ENCODE assay signal across 11 mouse cellular contexts in genomic region chr7:133037618-133038017, GRCm38 (mm10).
DNase-seq lines count a peak whose midpoint lies in the region; ATAC-seq and TF ChIP-seq lines count a peak whose summit lies in the region.
"Had no signal": no experiment of that assay in that cellular context is flagged by ENCODE, and none has a peak within 500 bp of the region (broad histone marks: within the 10 kb centered on the region; RNA-seq: fewer than 3 reads in every experiment).

No protein-coding gene starts in this region.

- 52% methylated on average over 4 of the region's 4 CpGs for WGBS in hindbrain, embryonic 10.5 days
- WGBS in hindbrain, embryonic 14.5 days, result 57% methylated on average over 4 of the region's 4 CpGs
- WGBS in embryonic facial prominence, embryonic 11.5 days, result 22% methylated on average over 4 of the region's 4 CpGs
- WGBS in heart, embryonic 14.5 days, result 27% methylated on average over 4 of the region's 4 CpGs
- WGBS in lung, embryonic 15.5 days, result 47% methylated on average over 4 of the region's 4 CpGs
- 40% methylated on average over 4 of the region's 4 CpGs for WGBS in cerebellum, adult 2 months

- no peak overlapping the region for H3K4me2 ChIP-seq in hindbrain, embryonic 14.5 days (replicated peaks)
- peak overlapping the region; percentile 11; the same call in 1 of the 2 replicates for H3K4me2 ChIP-seq in embryonic facial prominence, embryonic 11.5 days (ENCODE audit: low read depth, low read length)
- H3K4me2 ChIP-seq in heart, embryonic 14.5 days (ENCODE audit: low read length), result no peak overlapping the region
- no peak overlapping the region for H3K4me2 ChIP-seq in lung, embryonic 15.5 days
- H3K4me2 ChIP-seq: neural tube, embryonic 12.5 days had no signal

- intact Hi-C loops in left cerebral cortex, postnatal 25 days (cut with DNase I), result loop anchor here (5.0 to 10.0 kb wide), 2 partner anchors 197 to 585 kb away; no protein-coding TSS in a partner anchor

- H3K4me3 ChIP-seq in hindbrain, embryonic 10.5 days, result no peak overlapping the region
- no peak overlapping the region for H3K4me3 ChIP-seq in hindbrain, embryonic 14.5 days (replicated peaks; ENCODE audit: low read length)
- no peak overlapping the region for H3K4me3 ChIP-seq in embryonic facial prominence, embryonic 11.5 days (ENCODE audit: low read depth, low read length)
- H3K4me3 ChIP-seq in heart, embryonic 14.5 days (ENCODE audit: control insufficient read depth in 1 of 2, insufficient read depth in 1 of 2, low read depth in 1 of 2, low read length in 2 of 2), result no peak overlapping the region
- H3K4me3 ChIP-seq in lung, embryonic 15.5 days, result no peak overlapping the region
- no peak overlapping the region for H3K4me3 ChIP-seq in cerebellum, adult 2 months (replicated peaks; ENCODE audit: insufficient read depth, low read depth, low read length)
- H3K4me3 ChIP-seq: neural tube, embryonic 12.5 days had no signal

- no peak for ATAC-seq in hindbrain, embryonic 14.5 days (ENCODE audit: low FRiP score)
- no peak; the same call in 1 of the 2 replicates for ATAC-seq in embryonic facial prominence, embryonic 11.5 days (replicated peaks; ENCODE audit: insufficient number of reproducible peaks, low FRiP score, low TSS enrichment, low read depth)
- ATAC-seq in heart, embryonic 14.5 days (ENCODE audit: insufficient number of reproducible peaks, insufficient read depth, low FRiP score, low read depth), result no peak
- ATAC-seq in lung, embryonic 15.5 days (ENCODE audit: borderline replicate concordance, extremely low read depth, low FRiP score, low TSS enrichment), result no peak
- ATAC-seq: forebrain, postnatal 0 days had no signal

- no peak for TF ChIP-seq CTCF in cerebellum, adult 2 months (IDR thresholded peaks at IDR 0.05; ENCODE audit: borderline replicate concordance, insufficient read depth, low read depth, low read length)

- peaks cover 6% of the 10 kb centered on the region; the same call in 1 of the 2 replicates for H3K36me3 ChIP-seq in hindbrain, embryonic 10.5 days
- no peaks in the 10 kb centered on the region for H3K36me3 ChIP-seq in hindbrain, embryonic 14.5 days (replicated peaks; ENCODE audit: control insufficient read depth, insufficient read depth)
- no peaks in the 10 kb centered on the region for H3K36me3 ChIP-seq in embryonic facial prominence, embryonic 11.5 days (replicated peaks; ENCODE audit: control insufficient read depth, insufficient read depth, low read depth, low read length)
- H3K36me3 ChIP-seq in heart, embryonic 14.5 days (ENCODE audit: control insufficient read depth, insufficient read depth, low read length), result no peaks in the 10 kb centered on the region
- H3K36me3 ChIP-seq in lung, embryonic 15.5 days, result no peaks in the 10 kb centered on the region
- H3K36me3 ChIP-seq: neural tube, embryonic 12.5 days had no signal

- no peak for DNase-seq in hindbrain, embryonic 10.5 days (ENCODE audit: low spot score)
- no peak for DNase-seq in hindbrain, embryonic 14.5 days (ENCODE audit: low spot score)
- peak; percentile 65 for DNase-seq in embryonic facial prominence, embryonic 11.5 days (ENCODE audit: low spot score)
- no peak for DNase-seq in urinary bladder, adult 18-20 months (ENCODE audit: low spot score in 2 of 2)
- no peak for DNase-seq in cerebellum, adult 2 months
- no peak for DNase-seq in left cerebral cortex, postnatal 25 days (ENCODE audit: low spot score in 2 of 2)
- DNase-seq: cerebellum, adult 9-11 months; forebrain, postnatal 0 days had no signal

- no peaks in the 10 kb centered on the region for H3K9me3 ChIP-seq in hindbrain, embryonic 10.5 days
- H3K9me3 ChIP-seq in hindbrain, embryonic 14.5 days (ENCODE audit: control insufficient read depth, low read length), result no peaks in the 10 kb centered on the region
- no peaks in the 10 kb centered on the region for H3K9me3 ChIP-seq in embryonic facial prominence, embryonic 11.5 days (replicated peaks; ENCODE audit: control insufficient read depth, low read length)
- no peaks in the 10 kb centered on the region for H3K9me3 ChIP-seq in heart, embryonic 14.5 days (ENCODE audit: control insufficient read depth, low read length)
- no peaks in the 10 kb centered on the region for H3K9me3 ChIP-seq in lung, embryonic 15.5 days
- H3K9me3 ChIP-seq: neural tube, embryonic 12.5 days had no signal

- no peak overlapping the region for H3K9ac ChIP-seq in hindbrain, embryonic 14.5 days
- H3K9ac ChIP-seq in embryonic facial prominence, embryonic 11.5 days (replicated peaks; ENCODE audit: low read length), result peak overlapping the region; percentile 9; the same call in 1 of the 2 replicates
- H3K9ac ChIP-seq in heart, embryonic 14.5 days (ENCODE audit: low read length), result no peak overlapping the region
- H3K9ac ChIP-seq in lung, embryonic 15.5 days, result no peak overlapping the region
- H3K9ac ChIP-seq: forebrain, postnatal 0 days; neural tube, embryonic 12.5 days had no signal

- peak overlapping the region; percentile 68 for H3K27ac ChIP-seq in hindbrain, embryonic 10.5 days
- no peak overlapping the region for H3K27ac ChIP-seq in hindbrain, embryonic 14.5 days
- H3K27ac ChIP-seq in embryonic facial prominence, embryonic 11.5 days (replicated peaks; ENCODE audit: low read depth, low read length), result peak overlapping the region; percentile 52
- peak overlapping the region; percentile 38 to 80 for H3K27ac ChIP-seq in heart, embryonic 14.5 days (replicated peaks in 1 of 2; ENCODE audit: control insufficient read depth in 1 of 2, insufficient read depth in 1 of 2, low read depth in 2 of 2, low read length in 2 of 2)
- peak overlapping the region; percentile 26 for H3K27ac ChIP-seq in lung, embryonic 15.5 days
- no peak overlapping the region for H3K27ac ChIP-seq in cerebellum, adult 2 months (ENCODE audit: insufficient read depth, low read length)
- H3K27ac ChIP-seq: neural tube, embryonic 12.5 days had no signal

- H3K4me1 ChIP-seq in hindbrain, embryonic 10.5 days (replicated peaks), result peaks cover 91% of the 10 kb centered on the region
- peaks cover 27% of the 10 kb centered on the region for H3K4me1 ChIP-seq in hindbrain, embryonic 14.5 days (replicated peaks; ENCODE audit: control insufficient read depth, insufficient read depth, low read length)
- H3K4me1 ChIP-seq in embryonic facial prominence, embryonic 11.5 days (ENCODE audit: control insufficient read depth, insufficient read depth, low read length), result peaks cover 25% of the 10 kb centered on the region
- H3K4me1 ChIP-seq in heart, embryonic 14.5 days (ENCODE audit: control insufficient read depth in 2 of 2, insufficient read depth in 2 of 2, low read length in 2 of 2), result peaks cover 77 to 95% of the 10 kb centered on the region in 2 experiments
- peaks cover 82% of the 10 kb centered on the region for H3K4me1 ChIP-seq in lung, embryonic 15.5 days
- H3K4me1 ChIP-seq in cerebellum, adult 2 months (ENCODE audit: control insufficient read depth, insufficient read depth, low read length), result peaks cover 22% of the 10 kb centered on the region

- TF ChIP-seq POLR2A in cerebellum, adult 2 months (IDR thresholded peaks at IDR 0.05; ENCODE audit: borderline replicate concordance, insufficient read depth, low read length), result no peak

- no peaks in the 10 kb centered on the region for H3K27me3 ChIP-seq in hindbrain, embryonic 10.5 days (ENCODE audit: insufficient read depth, poor library complexity, severe bottlenecking)
- H3K27me3 ChIP-seq in hindbrain, embryonic 14.5 days (ENCODE audit: control insufficient read depth, insufficient read depth, low read length), result no peaks in the 10 kb centered on the region
- H3K27me3 ChIP-seq in embryonic facial prominence, embryonic 11.5 days (ENCODE audit: control insufficient read depth, insufficient read depth, low read length), result no peaks in the 10 kb centered on the region
- no peaks in the 10 kb centered on the region for H3K27me3 ChIP-seq in heart, embryonic 14.5 days (ENCODE audit: control insufficient read depth, insufficient read depth, low read length)
- H3K27me3 ChIP-seq in lung, embryonic 15.5 days, result no peaks in the 10 kb centered on the region
- H3K27me3 ChIP-seq in cerebellum, adult 2 months (ENCODE audit: control insufficient read depth, insufficient read depth, low read length), result no peaks in the 10 kb centered on the region
- H3K27me3 ChIP-seq: neural tube, embryonic 12.5 days had no signal

Comparison
In these comparisons a context has a peak if more than half of its experiments do, and no peak if none do; other contexts are left out.
1. H3K27ac ChIP-seq: peak in hindbrain, embryonic 10.5 days (single experiment), embryonic facial prominence, embryonic 11.5 days (single experiment), heart, embryonic 14.5 days (2 of 2) and lung, embryonic 15.5 days (single experiment); none in hindbrain, embryonic 14.5 days (single experiment) and cerebellum, adult 2 months (single experiment).